Mouse (Mus musculus): Measurements from ENCODE around the gene H2-Oa.

- TF ChIP-seq CTCF (IDR thresholded peaks at IDR 0.05; ENCODE audit: low read depth) (no peak), EP300 (optimal IDR thresholded peaks at IDR 0.05) (no peak)
Observed at GRCm38 (mm10) chr17:34108460-34108859, 16.3 kb downstream of the H2-Oa start.
